Mouse (Mus musculus) adrenal gland, adult 18-20 months (tissue): Measurements from ENCODE around the gene Plcb3. TPM values are rescaled to one million over a fixed set of nuclear protein-coding genes. Genes with fewer than 3 reads are reported as not detected.
A peak's percentile ranks its signal among the peaks of the same experiment; 100 is the strongest.

Experiments
- DNase-seq, 2 experiments: peaks; one replicate each; pipeline ENCODE4 v3.0.0; 2021 to 2022; ENCODE audit warnings: low spot score in 2 of 2
- long read RNA-seq, 2 experiments: library from polyadenylated mRNA; stranded (forward); transcript quantifications; one replicate each; pipeline ENCODE4 v2.0.0; 2021
- total RNA-seq, 2 experiments: library from RNA; stranded (reverse); gene quantifications; 1 replicate in 1 of 2; 2 replicates in 1 of 2; pipeline ENCODE4 v1.2.3; 2021

The Plcb3 gene
- 10 to 100 TPM; 34.1 to 43.9 TPM for total RNA-seq
- long read RNA-seq, experiment 1, full-length matches to known transcripts: 29 of 47 reads
- long read RNA-seq, experiment 1, partial matches to known transcripts: 6 of 47 reads
- long read RNA-seq, experiment 1, other reads (novel, unspliced or antisense): 12 of 47 reads
- long read RNA-seq, experiment 2, full-length matches to known transcripts: 20 of 32 reads
- long read RNA-seq, experiment 2, partial matches to known transcripts: 7 of 32 reads
- long read RNA-seq, experiment 2, other reads (novel, unspliced or antisense): 5 of 32 reads

DNA sequence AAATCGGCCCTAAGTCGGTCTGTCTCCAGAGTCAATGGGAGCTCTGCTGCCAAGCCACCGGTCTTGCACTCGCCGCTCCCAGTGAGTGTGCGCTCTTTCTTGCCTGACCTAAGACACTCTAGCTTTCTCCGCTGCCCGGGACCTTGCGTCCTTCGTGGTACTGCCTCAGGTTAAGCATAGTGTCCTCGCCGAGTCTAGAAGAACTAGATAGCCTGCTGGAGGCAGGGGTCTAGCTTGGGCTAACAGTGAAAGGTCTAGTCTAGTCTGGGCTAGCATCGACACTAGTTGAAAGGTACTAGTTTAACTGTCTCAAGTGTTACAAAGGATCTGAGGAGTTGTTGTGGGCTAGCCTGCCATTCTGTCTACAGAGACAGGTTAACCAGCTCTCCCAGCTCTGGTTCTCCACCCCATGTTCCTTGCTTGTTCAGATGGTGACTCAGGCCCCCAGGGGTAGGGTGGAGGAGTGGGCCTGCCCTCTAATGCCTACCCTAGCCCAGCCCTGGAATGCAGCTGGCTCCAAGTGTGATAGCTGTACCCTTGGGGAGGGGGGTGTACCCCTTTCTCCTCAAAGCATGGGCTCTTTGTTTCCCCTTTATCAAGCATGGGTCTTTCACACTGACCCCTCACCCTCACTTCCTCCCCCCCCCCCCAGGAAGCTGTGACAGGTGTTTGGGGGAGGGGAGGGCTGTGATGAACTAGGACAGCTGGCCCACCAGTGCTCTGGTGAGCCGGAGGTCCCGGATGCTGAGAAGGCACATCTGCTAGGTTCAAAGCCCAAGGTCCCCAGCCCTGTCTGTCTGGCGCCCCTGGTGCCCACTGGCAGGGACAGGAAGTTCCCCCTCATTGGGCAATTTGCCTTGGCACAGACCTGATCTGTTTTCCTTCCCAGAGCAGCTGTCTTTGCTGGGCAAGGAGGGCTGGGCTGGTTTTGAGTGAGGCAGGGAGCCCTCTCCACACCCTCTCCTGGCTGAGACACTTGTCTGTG lies at the start of gene Plcb3:
Gene Plcb3, minus strand, starts transcription at position 934 of the 985 bp plus-strand sequence.
- DNase-seq: peak; percentile 51 to 52

DNA sequence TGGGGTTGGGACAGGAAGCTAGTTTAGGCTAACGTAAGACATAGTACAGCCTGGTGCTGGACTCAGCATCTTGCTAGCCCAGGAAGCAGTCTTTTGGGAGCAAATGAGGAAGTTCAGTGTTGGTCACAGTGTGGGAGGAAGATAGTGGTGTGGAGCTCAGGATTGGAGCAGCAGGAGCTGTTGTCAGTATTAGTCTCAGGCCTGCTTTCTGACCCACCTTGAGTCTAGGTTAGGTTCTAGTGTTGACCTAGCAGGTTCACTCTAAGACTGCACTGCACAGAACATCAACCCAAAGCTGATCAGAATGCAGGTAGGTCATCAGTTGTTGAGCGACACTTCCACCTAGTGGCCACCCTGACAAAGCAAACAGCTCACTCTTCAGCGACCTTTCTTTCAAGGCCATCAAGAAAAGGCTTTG lies 44.0 kb upstream of the Plcb3 start:
- peak; percentile 45 to 59 for DNase-seq

GRCm38 (mm10) chr19:7019191-7019590 lies 42.9 kb upstream of the Plcb3 start, which contains the start of gene Fermt3:
Fermt3 (minus strand) TSS chr19:7019469.
- DNase-seq: no peak

DNA sequence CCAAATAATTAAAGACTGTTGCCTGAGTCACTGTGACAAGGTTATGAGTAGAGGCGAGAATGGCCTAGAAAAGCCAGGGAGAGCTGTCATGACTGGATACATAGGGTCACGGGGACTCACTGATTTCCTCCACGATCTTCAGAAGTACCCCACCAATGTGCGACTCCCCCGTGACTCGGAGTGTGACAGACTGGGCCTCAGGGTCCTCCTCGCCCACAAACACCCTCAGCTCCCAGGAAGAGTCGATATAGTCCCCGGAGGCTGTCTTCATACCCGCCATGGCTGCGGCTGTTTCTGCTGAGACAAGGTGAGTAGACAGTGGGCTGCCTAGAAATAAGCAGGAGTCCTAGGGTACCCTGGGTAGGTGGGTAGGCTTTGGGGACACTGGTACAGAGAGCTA lies 42.3 kb upstream of the Plcb3 start:
- no peak for DNase-seq

- no peak for DNase-seq
Observed at GRCm38 (mm10) chr19:7017541-7018457, 41.5 kb upstream of the Plcb3 start.

GRCm38 (mm10) chr19:7014481-7015135 lies 38.3 kb upstream of the Plcb3 start:
- no peak for DNase-seq

- DNase-seq: no peak
Observed at GRCm38 (mm10) chr19:7013984-7014383, 37.7 kb upstream of the Plcb3 start.

- DNase-seq: no peak
Observed at GRCm38 (mm10) chr19:7012426-7012825, 36.2 kb upstream of the Plcb3 start.

GRCm38 (mm10) chr19:7006892-7007593 lies 30.8 kb upstream of the Plcb3 start:
- DNase-seq: no peak

GRCm38 (mm10) chr19:6999360-7000063 lies 23.2 kb upstream of the Plcb3 start:
- no peak for DNase-seq

GRCm38 (mm10) chr19:6997721-6998290 lies 21.5 kb upstream of the Plcb3 start:
- DNase-seq: no peak

DNA sequence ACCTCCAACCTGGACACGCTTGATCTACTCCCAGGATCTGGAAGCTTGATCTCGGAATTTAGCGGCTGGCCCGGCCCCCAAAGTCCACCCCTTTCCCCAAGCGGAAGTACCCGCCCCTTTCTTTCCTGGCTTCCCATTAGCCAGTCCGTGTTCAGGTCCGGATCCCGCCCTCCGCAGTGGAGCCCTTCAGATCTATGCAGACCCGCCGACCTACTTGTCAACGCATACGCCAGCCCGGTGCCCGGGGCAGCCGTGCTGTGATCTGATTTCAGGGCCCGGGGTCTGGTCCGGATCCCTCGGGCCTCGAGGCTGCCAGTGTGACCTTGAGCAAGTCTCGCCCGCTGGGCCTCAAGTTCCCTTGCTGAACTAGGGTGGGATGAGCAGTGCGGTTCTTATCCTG lies 19.7 kb upstream of the Plcb3 start, which contains the start of the genes Nudt22 and Trpt1:
Gene Nudt22, minus strand, starts transcription at position 112 of the 400 bp plus-strand sequence.
Gene Trpt1, plus strand, starts transcription at position 126 of the 400 bp plus-strand sequence.
- peak; percentile 82 to 84 for DNase-seq

DNA sequence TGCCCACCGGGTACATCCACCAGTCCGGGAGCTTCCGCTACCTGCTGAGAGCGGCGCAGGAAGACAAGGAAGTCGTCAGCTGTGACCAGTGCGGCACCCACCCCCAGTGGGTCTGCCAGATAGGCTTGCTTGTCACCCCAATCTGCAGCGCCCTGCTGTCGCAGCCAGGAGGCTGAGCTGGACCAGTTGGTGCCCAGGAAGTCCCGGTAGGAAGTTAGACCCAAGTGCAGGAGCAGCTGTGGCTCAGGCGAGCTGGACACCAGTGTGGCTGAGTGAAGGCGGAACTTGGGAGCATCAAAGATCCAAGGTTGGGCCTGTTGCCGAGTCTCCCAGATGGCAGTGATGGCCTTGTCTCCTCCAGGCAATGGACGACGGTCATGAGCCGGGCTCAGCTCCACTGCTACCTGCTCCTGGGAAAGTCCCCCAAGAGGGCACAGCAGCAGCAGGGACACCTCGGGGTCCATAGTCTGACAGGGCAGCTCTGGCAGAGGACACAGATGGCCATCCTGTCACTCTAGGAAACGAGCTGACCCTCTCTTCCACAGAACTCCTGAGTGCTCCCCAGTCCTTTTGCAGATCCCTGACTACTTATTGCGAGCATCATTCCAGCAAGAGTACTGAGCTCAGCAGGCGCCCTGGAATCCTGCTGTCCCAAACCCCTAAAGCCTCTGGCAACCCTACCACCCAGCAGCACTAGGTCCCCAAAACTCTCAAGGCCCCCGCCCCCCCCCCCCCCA lies 19.2 kb upstream of the Plcb3 start:
- DNase-seq: no peak

DNA sequence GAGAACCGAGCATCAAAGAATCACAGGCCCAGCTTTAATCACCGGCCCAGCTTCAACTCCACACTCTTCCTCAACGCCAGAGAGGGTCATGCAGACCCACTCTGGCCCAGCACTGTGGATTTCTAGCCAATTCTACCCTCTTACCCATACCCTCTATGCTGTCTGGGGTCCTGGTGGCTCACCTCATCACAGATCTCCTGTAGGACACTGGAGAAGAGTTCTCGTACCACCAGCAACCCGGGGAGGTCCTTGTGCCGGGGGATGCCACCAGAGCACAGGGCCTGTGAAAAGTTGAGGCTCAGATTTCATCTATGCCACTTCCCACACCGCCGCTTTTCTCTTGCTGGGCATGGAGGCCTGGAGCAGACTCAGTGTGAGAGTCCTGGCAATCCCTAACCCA lies 18.2 kb upstream of the Plcb3 start:
- no peak for DNase-seq

DNA sequence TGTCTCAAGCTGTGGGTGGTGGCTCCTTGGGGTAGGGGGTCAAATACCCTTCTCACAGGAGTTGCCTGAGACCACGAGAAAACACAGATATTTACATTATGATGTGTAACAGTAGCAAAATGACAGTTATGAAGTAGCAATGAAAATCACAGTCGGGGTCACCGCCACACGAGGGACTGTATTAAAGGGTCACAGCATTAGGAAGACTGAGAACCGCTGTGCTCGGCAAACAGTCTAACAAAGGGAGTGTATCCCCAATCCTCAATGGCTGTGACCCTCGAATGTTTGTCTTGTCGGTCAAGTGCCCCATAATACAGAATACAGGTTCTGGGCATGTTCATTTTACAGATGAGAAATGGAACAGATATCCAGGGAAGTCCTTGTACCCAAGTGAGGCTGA lies 17.7 kb upstream of the Plcb3 start:
- DNase-seq: no peak

- DNase-seq: no peak
Observed at GRCm38 (mm10) chr19:6993011-6993770, 16.9 kb upstream of the Plcb3 start.
